Comparison of ENCODE assay signal across 27 mouse cellular contexts in the genomic region with DNA sequence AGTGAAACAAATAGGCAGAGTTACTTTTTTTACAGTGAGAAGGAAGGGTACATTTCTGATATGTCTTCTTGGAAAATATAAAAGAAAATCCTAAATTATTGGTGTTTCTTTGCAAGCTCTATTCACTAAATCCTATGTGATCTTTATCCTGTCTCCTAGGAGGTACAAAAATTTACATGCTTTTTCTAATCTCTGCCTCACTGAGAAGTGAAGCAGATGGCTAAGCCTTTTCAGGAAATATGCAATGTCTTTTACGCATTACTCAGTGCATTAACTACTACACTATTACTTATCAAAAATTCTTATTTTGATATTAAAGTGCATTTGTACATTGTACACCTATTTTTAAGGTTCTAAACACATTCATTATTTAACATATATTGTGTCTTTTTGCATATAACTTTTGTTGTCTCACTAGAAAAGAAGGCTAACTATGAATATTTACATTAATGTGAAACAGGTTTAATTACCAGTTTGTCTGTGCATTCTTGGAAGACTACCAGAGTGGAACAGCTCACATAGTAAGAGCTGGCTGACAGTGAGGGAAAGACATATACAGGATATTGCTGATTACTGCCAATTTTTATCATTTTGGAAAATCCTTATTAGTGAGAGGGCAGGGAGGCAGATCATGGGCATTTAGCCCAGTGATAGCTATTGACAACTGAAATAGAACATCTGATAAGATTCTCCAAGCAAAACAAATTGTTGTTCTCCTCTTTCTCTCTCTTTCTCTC.
"Had no signal": no experiment of that assay in that cellular context is flagged by ENCODE, and none has a peak within 500 bp of the region (broad histone marks: within the 10 kb centered on the region; RNA-seq: fewer than 3 reads in every experiment).

No protein-coding gene starts in this region.

- H3K4me2 ChIP-seq: heart, embryonic 12.5 days; hindbrain, embryonic 12.5 days; hindbrain, embryonic 14.5 days; intestine, embryonic 15.5 days; limb, embryonic 13.5 days; limb, embryonic 15.5 days; liver, embryonic 12.5 days had no signal

- H3K27me3 ChIP-seq: heart, embryonic 12.5 days; hindbrain, embryonic 12.5 days; intestine, embryonic 15.5 days; limb, embryonic 13.5 days; limb, embryonic 15.5 days; liver, embryonic 12.5 days had no signal

- H3K27ac ChIP-seq: gastrocnemius, adult 2 months; heart, embryonic 10.5 days; hindbrain, embryonic 10.5 days; hindbrain, embryonic 12.5 days; hindbrain, embryonic 14.5 days; intestine, embryonic 15.5 days; limb, embryonic 13.5 days; limb, embryonic 15.5 days; liver, embryonic 12.5 days; liver, embryonic 14.5 days had no signal

- ATAC-seq: hindbrain, embryonic 16.5 days; inflammation-experienced regulatory T-cells, adult 6 months; intestine, embryonic 15.5 days; intestine, postnatal 0 days; liver, embryonic 12.5 days had no signal

- H3K36me3 ChIP-seq: heart, embryonic 10.5 days; heart, embryonic 12.5 days; hindbrain, embryonic 10.5 days; hindbrain, embryonic 12.5 days; intestine, embryonic 15.5 days; limb, embryonic 13.5 days; limb, embryonic 15.5 days; liver, embryonic 12.5 days had no signal

- H3K9ac ChIP-seq: heart, embryonic 12.5 days; hindbrain, embryonic 12.5 days; hindbrain, embryonic 14.5 days; intestine, embryonic 15.5 days; limb, embryonic 13.5 days; limb, embryonic 15.5 days; liver, embryonic 12.5 days; liver, embryonic 14.5 days had no signal

- H3K9me3 ChIP-seq: heart, embryonic 10.5 days; heart, embryonic 12.5 days; hindbrain, embryonic 10.5 days; hindbrain, embryonic 12.5 days; intestine, embryonic 15.5 days; limb, embryonic 13.5 days; limb, embryonic 15.5 days; liver, embryonic 12.5 days had no signal

- H3K4me1 ChIP-seq: heart, embryonic 10.5 days; heart, embryonic 12.5 days; hindbrain, embryonic 10.5 days; hindbrain, embryonic 12.5 days; intestine, embryonic 15.5 days; limb, embryonic 13.5 days; limb, embryonic 15.5 days; liver, embryonic 12.5 days had no signal

- H3K4me3 ChIP-seq: gastrocnemius, adult 2 months; heart, embryonic 10.5 days; heart, embryonic 12.5 days; hindbrain, embryonic 10.5 days; hindbrain, embryonic 12.5 days; intestine, embryonic 15.5 days; limb, embryonic 13.5 days; limb, embryonic 15.5 days; liver, embryonic 12.5 days had no signal

- DNase-seq: gastrocnemius, adult 2 months; gastrocnemius, postnatal 10 days; gastrocnemius, postnatal 25 days; heart, adult 18-20 months; heart, postnatal 10 days; heart, postnatal 4 days; kidney, adult 18-20 months; kidney, adult 8-10 months; kidney, postnatal 10 days; kidney, postnatal 25 days; kidney, postnatal 4 days; layer of hippocampus, adult 9-11 months; layer of hippocampus, postnatal 36 days; left cerebral cortex, postnatal 4 days had no signal
